Mouse (Mus musculus): ENCODE measurements at regions not wholly inside any gene's neighbourhood (a gene's known extent, or its start where the extent isn't known, plus 50 kb on each side); places are given as distances from the start of the nearest gene placed in this dataset.

DNA sequence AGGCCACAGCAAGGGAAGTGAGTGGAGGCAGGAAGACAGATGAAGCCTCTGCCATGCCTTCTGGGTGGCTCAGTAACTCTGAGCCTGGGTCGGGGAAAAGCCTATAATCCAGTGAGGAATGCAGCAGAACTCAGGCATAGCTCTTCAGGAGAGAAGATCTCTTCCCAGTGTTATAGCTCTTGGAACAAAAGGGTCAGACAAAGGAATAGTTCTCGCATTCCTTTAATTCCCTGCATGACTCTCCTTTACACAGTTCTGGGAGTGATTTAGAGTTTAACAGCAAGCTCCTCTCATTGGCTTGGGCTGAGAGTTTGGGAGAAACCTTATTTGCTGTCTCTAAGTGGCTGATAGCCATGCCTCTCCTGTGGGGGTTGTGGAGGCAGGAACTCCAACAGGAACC, 352.0 kb upstream of the Tacstd2 start:
- TF ChIP-seq CTCF (IDR thresholded peaks at IDR 0.05; ENCODE audit: borderline replicate concordance, insufficient read depth, low read depth, low read length), result no peak
- no peak for TF ChIP-seq POLR2A (IDR thresholded peaks at IDR 0.05; ENCODE audit: borderline replicate concordance, insufficient read depth, low read length)
